Mouse (Mus musculus): Measurements from ENCODE around the gene Rftn2.
A peak's percentile ranks its signal among the peaks of the same experiment; 100 is the strongest.

Gene Rftn2

DNA sequence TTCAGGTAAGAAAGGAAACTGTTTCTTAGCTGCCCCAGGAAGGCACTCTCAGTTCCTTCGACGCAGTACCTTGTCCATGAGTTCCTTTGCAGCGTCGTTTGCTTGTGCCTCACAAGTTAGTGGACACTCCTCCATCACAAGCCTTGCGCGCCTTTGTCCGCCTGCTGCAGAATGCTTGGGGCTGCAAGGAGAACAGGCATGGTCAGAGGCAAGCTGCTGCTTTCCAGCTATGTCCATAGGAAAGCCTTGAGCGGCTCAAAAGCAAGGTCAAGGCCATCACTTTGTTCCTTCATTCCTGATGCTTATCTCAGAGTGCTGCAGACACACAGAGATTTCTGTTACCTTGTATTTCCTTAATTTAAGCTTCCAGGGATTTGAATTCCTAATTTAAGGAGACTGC is 15.5 kb downstream of the Rftn2 start:
- DNase-seq (ENCODE audit: low read depth in 2 of 2, low spot score in 2 of 2), result no peak

DNA sequence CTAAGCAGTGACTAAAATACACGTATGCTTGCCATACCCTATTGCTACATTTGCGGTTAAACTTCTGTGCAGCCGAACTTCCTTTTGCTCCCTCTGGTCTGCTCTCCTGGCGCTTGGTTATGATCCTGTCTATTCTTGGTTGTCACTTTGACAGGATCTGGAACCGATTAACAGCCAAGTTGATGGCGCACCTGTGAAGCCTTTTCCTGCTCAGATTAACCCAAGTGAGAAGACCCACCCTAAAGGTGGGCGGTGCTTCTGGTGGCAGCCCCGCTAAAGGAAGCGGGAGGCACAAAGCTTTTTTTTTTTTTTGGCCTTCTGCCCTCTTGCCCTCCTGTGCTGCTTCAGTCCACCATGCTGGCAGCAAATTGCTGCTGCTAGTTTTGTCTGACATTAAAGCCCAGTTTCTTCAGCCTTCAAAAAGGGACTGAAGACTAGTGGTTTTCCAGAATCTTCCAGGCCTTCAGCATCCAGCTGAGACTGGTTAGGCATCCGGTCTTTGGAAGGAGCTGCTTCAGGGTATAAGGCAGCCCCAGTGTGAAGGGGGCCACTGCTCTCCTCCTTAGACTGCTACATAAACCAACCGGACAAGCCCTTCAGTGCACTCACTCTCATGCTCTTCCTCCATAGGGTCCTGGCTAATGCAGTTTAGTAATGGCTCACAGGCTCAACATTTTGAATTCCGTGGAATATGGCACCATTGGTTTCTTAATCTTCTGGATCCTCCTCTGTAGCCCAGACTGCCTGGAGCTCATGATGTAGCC is 16.2 kb downstream of the Rftn2 start:
- DNase-seq (ENCODE audit: low read depth in 2 of 2, low spot score in 2 of 2), result peak; percentile 15 to 43

DNA sequence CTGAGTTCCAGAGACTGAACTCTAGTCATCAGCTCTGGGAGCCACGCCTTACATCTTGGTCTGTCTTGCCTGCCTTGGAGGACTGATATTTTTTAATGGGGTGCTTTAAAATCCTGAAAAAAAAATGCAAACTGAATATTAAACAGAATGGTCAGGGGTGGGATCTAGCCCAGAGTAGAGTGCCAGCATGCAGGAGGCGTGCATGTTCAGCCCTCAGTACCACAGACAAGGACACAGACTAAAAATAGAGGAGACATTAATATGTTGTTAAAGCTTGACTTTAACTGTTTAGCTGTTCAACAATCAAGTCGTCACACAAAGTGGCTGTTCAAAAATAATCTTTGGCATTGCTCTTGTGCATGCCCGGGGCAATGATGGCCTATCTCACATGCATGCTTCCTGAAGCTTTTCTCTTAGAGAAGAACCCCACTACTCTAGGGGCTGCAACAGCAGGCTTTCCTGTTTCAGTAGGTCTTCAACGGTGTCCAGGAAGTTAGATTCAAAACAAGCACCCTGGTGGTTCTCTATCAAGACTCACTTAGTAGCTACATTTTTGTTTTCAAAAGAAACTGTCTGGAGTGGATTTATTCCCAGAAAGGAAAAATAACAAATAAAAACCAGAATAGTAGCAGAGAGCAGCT is 18.0 kb downstream of the Rftn2 start:
- DNase-seq (ENCODE audit: low read depth in 2 of 2, low spot score in 2 of 2), result no peak

GRCm38 (mm10) chr1:55207561-55207960 is 19.0 kb downstream of the Rftn2 start:
- no peak for DNase-seq (ENCODE audit: low read depth in 2 of 2, low spot score in 2 of 2)

GRCm38 (mm10) chr1:55205808-55206327 is 20.7 kb downstream of the Rftn2 start:
- DNase-seq (ENCODE audit: low read depth in 2 of 2, low spot score in 2 of 2), result no peak

- no peak for DNase-seq (ENCODE audit: low read depth in 2 of 2, low spot score in 2 of 2)
Measured at GRCm38 (mm10) chr1:55201850-55202752, 24.5 kb downstream of the Rftn2 start.

DNA sequence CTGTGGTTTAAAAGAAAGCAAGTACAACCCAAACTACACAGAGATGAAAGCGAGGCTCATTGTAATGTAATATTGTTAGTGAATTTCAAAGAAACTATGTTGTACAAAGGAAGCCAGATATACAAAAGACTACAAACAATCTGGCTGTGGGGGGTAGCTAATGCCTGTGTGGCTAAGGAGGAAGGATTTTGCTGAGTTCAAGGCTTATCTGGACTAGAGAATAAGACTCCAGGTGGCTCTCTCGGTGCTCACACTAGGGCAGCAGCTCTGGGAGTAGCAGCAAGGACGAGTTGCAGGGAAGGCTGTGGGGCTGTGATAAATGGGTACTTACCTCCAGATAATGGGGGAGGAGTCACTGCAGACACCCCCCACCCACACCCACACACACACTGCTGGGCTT is 27.9 kb downstream of the Rftn2 start:
- DNase-seq (ENCODE audit: low read depth in 2 of 2, low spot score in 2 of 2), result no peak

DNA sequence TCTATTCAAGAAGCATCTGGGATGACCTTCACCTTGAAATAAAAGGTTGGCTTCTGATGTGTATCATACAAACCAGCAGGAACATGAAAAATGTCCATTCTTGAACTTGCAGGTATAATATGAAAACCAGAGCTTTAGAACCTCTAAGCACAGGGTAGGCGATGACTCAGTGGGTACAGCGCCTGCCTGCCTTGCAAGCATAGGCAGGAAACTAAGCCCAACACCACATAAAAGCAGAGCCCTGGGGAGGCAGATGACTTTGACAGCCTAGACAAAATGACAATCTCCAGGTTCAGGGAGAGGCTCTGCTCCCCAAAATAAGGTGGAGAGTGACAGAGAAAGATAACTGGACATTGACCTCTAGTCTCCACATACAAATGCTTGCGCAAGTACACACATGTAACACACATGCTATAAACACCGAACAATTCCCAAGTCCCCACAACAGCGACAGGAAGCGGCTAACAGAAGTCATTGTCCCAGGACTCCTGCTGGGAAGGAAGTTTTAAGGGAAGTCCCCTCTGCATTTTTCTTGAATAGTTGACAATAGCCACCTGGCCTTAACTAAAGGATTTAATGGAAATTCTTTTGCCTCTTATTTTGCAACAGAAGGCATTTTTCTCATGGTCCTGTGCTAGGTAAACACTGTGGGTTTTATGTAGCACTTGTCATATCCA is 30.1 kb downstream of the Rftn2 start:
- DNase-seq (ENCODE audit: low read depth in 2 of 2, low spot score in 2 of 2), result peak in 1 of 2 experiments; percentile 20

- no peak for DNase-seq (ENCODE audit: low read depth in 2 of 2, low spot score in 2 of 2)
Measured at GRCm38 (mm10) chr1:55195021-55195420, 31.6 kb downstream of the Rftn2 start.

DNA sequence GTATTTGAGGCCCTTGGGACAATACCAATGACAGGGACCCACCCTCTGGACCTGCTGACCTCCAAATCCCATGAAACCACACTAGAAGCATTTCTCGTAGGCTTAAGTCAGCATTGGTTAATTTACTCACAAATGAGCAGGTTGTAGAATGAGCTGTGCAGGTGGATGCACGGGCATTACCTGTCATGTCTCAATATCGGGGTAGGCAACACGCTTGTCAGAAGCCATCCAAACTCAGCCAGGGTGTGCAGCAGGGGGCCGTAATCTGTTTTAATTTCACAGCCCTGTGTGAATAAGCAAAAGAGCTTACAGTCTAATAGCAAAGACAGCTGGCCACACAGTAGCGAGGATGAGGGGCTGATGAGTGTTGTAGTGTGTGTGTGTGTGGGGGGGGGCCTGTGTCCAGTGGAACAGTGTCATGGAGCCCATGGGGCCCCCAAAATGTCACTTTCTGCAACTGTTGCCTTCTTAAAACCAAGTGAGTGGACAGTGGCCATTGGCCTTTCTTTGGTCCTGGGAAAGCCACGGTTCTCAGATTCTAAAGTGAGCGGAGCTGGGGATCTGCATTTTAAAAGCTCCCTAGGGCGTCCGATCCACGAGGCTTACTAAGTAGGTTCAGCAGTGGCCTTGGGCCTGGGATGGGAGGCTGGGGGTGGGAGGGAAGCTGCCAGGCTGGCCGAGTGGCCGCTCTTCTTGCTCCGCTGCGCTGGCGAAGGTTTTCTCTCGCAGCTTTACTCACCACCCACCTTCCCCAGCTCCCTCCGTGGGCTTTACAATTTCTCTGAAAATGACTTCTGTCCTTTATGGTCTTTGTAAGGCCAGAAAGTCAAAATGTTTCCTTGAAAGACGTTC is 32.3 kb downstream of the Rftn2 start:
- DNase-seq (ENCODE audit: low read depth in 2 of 2, low spot score in 2 of 2), result no peak

- no peak for DNase-seq (ENCODE audit: low read depth in 2 of 2, low spot score in 2 of 2)
Measured at GRCm38 (mm10) chr1:55193316-55193715, 33.3 kb downstream of the Rftn2 start.

DNA sequence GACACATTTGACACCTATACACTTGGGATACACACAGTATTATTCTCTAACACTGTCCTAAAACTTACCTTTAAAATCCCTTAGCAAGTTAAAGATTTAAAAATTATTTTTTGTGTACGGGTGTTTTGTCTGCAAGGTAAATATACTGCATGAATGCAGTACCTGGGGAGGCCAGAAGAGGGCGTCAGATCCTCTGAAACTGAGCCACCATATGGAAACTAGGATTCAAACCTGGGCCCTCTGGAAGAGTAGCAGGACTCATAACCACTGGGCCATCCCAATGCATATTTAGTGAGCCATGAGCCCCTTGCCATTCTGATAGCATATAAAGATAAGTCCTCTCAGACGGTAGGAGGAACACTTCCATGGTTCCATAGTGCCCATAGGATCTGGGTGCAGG is 33.8 kb downstream of the Rftn2 start:
- DNase-seq (ENCODE audit: low read depth in 2 of 2, low spot score in 2 of 2), result peak; percentile 10 to 31

DNA sequence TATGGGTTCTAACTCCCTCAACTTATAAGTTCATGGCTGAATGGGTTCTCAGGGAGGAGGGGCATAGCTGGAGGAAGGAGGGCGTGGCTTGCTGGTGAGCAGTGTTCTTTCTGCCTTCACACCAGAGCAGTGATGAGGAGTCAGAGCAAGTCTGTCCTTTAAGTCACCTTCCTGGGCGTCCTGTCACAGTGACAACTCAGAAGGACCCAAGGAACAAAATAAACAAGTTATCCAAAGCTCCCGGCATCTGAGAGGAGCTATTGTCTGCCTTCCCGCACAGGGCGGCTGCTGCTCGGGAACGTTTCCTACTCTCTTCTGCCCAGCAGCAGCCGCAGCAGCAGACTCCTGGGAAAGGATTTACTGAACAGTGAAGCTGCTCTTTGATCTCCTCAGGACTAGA is 34.6 kb downstream of the Rftn2 start:
- DNase-seq (ENCODE audit: low read depth in 2 of 2, low spot score in 2 of 2), result no peak

- DNase-seq (ENCODE audit: low read depth in 2 of 2, low spot score in 2 of 2), result no peak
Measured at GRCm38 (mm10) chr1:55186592-55187210, 39.9 kb downstream of the Rftn2 start.

DNA sequence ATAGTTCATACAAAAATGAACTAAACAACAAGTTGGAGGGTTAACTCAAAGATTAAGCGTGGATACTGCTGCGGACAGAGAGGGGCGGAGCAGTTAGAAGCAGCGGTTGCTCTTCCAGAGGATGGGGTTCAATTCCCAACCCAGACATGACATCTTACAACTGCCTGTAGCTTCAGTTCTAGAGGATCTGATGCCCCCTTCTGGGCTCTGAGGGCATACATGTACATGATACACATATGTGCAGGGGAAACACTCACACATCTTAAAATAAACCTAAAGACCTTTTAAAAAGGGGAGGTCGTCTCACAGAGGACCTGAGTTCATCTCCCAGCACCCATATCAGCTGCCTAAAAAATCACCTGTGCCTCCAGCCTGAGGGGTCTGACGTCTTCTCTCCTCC is 40.9 kb downstream of the Rftn2 start:
- no peak for DNase-seq (ENCODE audit: low read depth in 2 of 2, low spot score in 2 of 2)

GRCm38 (mm10) chr1:55182392-55182791 is 44.2 kb downstream of the Rftn2 start:
- DNase-seq (ENCODE audit: low read depth in 2 of 2, low spot score in 2 of 2), result no peak

- DNase-seq (ENCODE audit: low read depth in 2 of 2, low spot score in 2 of 2), result no peak
Measured at GRCm38 (mm10) chr1:55179917-55180566, 46.5 kb downstream of the Rftn2 start.

GRCm38 (mm10) chr1:55174558-55175034 is 52.0 kb downstream of the Rftn2 start:
- DNase-seq (ENCODE audit: low read depth in 2 of 2, low spot score in 2 of 2), result no peak
